Mouse (Mus musculus) limb, embryonic 11.5 days (tissue): ENCODE results near the gene Slc43a1. TPM values are rescaled to one million over a fixed set of nuclear protein-coding genes. Genes with fewer than 3 reads are reported as not detected.
"Not testable (repeated sequence)": the region's sequence is repeated elsewhere in the genome, so short reads cannot be mapped to it uniquely, and the experiment has no call there.

ENCODE experiments used
- ATAC-seq: fragments of 200-750 bp; cut with Nextera tagmentation; 2 replicates; pipeline ENCODE4 v1.8.0; 2017; ENCODE audit warnings: low read depth; ENCODE audit not compliant: insufficient number of reproducible peaks, low FRiP score, low TSS enrichment
- DNase-seq: peaks from one replicate; pipeline ENCODE4 v3.0.0-alpha.2; 2015; ENCODE audit warnings: low spot score
- H3K27ac ChIP-seq: fragments of 300-500 bp; sonication (generic); replicated peaks from 2 replicates; pipeline ENCODE4 v1.5.1; 2014; ENCODE audit warnings: low read depth, mild to moderate bottlenecking, low read length
- H3K27me3 ChIP-seq: fragments of 300-500 bp; sonication (generic); 2 replicates; pipeline ENCODE4 v1.6.1; 2014; ENCODE audit warnings: mild to moderate bottlenecking, low read length, mixed read lengths; ENCODE audit not compliant: control insufficient read depth, insufficient read depth
- H3K36me3 ChIP-seq: fragments of 300-500 bp; sonication (generic); 2 replicates; pipeline ENCODE4 v1.6.1; 2014; ENCODE audit warnings: mild to moderate bottlenecking, low read length, moderate library complexity, mixed read lengths; ENCODE audit not compliant: control insufficient read depth, insufficient read depth
- H3K4me1 ChIP-seq: fragments of 300-500 bp; sonication (generic); 2 replicates; pipeline ENCODE4 v1.6.1; 2014; ENCODE audit warnings: low read length, mixed read lengths; ENCODE audit not compliant: control insufficient read depth, insufficient read depth
- H3K4me2 ChIP-seq: fragments of 300-500 bp; sonication (generic); 2 replicates; pipeline ENCODE4 v1.6.1; 2014; ENCODE audit warnings: low read depth, mild to moderate bottlenecking, moderate library complexity; ENCODE audit not compliant: severe bottlenecking
- H3K4me3 ChIP-seq: fragments of 300-500 bp; sonication (generic); 2 replicates; pipeline ENCODE4 v1.5.1; 2014; ENCODE audit warnings: low read depth, low read length
- H3K9ac ChIP-seq: fragments of 300-500 bp; sonication (generic); 2 replicates; pipeline ENCODE4 v1.6.1; 2014; ENCODE audit warnings: mild to moderate bottlenecking, low read length
- H3K9me3 ChIP-seq: fragments of 300-500 bp; sonication (generic); 2 replicates; pipeline ENCODE4 v1.6.1; 2016; ENCODE audit warnings: low read length; ENCODE audit not compliant: control insufficient read depth
- WGBS: fragments of 180-500 bp; shearing (Covaris S2); extraction: QIAGEN DNeasy Blood & Tissue Kit; methylation state at CpG from one replicate; pipeline ENCODE4 v1.1.7; 2014; 5-methylcytosine and 5-hydroxymethylcytosine counted together
- polyA plus RNA-seq: library from polyadenylated mRNA; unstranded; fragments of >200 nt; fragmentation: Nextera tagmentation; extraction: Ambion mirVana; gene quantifications from 2 replicates; pipeline ENCODE4 v1.2.1, GENCODE M21; 2014

Gene Slc43a1
- polyA plus RNA-seq, 1 experiment from 2014 or later, result 37.8 TPM

DNA sequence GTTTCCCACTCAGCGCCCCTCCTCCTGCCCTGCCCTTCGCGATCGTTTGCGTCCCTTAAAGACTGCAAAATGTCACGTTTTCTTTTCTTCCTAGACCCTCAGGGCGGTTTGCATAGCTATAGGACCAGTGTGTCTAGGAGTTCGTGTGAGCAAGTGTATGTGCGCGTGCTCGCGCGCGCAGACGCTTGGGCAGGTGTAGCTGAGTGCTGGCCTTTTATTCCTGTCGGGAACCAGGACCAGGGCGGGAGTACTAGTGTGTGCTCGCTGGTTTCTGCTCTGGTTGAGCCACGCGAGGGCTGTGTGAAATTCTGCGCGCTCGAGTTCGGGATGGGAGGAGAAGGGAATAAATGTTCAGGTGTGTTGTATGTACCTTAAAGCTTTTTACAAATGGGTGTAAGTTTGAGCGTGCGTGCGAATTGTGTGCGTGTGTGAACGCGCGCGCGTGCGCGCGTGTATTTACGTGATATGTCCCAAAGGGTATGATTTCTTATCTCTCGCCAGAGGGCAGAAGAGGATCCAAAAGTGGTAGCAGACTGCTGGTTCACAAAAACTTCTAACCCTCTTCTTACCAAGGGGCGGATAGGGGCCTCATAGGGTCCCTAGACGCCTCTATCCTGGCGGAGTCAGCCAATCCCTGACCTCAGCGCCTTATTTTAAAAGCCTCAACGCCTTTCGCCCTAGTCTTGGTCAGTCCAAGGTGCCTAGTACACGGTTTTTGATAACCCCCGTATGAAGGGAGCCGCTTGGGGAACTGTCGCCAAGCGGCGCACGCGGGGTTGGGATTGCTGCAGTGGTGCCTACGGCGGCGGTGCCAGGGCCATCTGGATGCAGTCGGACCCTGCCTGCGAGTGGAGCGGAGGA is 49.0 kb downstream of the Slc43a1 start:
- under 1% methylated on average over 58 of the region's 58 CpGs for WGBS
- no peak overlapping the region for H3K9ac ChIP-seq
- H3K4me2 ChIP-seq, result peak overlapping the region; percentile 77
- peaks cover 16% of the 10 kb centered on the region for H3K4me1 ChIP-seq
- DNase-seq, result peak; percentile 59
- no peaks in the 10 kb centered on the region for H3K9me3 ChIP-seq
- no peaks in the 10 kb centered on the region for H3K36me3 ChIP-seq
- no peak for ATAC-seq
- H3K27ac ChIP-seq, result no peak overlapping the region
- H3K4me3 ChIP-seq, result peak overlapping the region; percentile 49
- H3K27me3 ChIP-seq, result peaks cover 73% of the 10 kb centered on the region

- Histone ChIP-seq H3K9ac (no peak overlapping the region), H3K36me3 (no peaks in the 10 kb centered on the region), H3K27me3 (peaks cover 62% of the 10 kb centered on the region), H3K4me3 (peak overlapping the region; percentile 2; the same call in 1 of the 2 replicates), H3K27ac (no peak overlapping the region), H3K4me1 (peaks cover 11% of the 10 kb centered on the region), H3K9me3 (no peaks in the 10 kb centered on the region), H3K4me2 (peak overlapping the region; percentile 35; the same call in 1 of the 2 replicates)
- WGBS, result 1% methylated on average over 28 of the region's 28 CpGs
- DNase-seq (peak; percentile 80), ATAC-seq (no peak)
These were observed 50.1 kb downstream of the Slc43a1 start for GRCm38 (mm10) chr2:84888657-84889315.

GRCm38 (mm10) chr2:84889316-84890044 is 50.8 kb downstream of the Slc43a1 start:
- H3K9ac ChIP-seq, result no peak overlapping the region
- peak overlapping the region; percentile 2; the same call in 1 of the 2 replicates for H3K4me3 ChIP-seq
- 12% methylated on average over 14 of the region's 14 CpGs for WGBS
- no peaks in the 10 kb centered on the region for H3K36me3 ChIP-seq
- no peak for ATAC-seq
- H3K27ac ChIP-seq, result no peak overlapping the region
- DNase-seq, result peak; percentile 31
- H3K9me3 ChIP-seq, result no peaks in the 10 kb centered on the region
- H3K27me3 ChIP-seq, result peaks cover 55% of the 10 kb centered on the region
- peaks cover 10% of the 10 kb centered on the region for H3K4me1 ChIP-seq
- H3K4me2 ChIP-seq, result no peak overlapping the region

DNA sequence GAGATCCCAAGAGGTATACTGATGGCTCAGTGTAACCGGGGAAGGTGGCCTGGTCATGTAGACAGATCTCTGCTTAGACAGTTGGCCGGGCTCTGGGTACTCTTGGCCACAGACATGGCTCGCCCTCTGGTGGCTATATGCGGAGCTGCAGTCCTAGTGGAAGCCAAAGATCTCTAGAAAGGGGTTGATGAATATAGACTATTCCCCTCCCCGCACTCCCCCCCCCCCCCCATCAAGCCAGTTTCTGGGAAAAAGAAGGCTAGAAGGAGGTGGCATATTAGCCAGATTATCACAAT is 51.3 kb downstream of the Slc43a1 start:
- H3K4me2 ChIP-seq, result no peak overlapping the region
- no peak overlapping the region for H3K27ac ChIP-seq
- DNase-seq (peak; percentile 84), ATAC-seq (no peak)
- no peaks in the 10 kb centered on the region for H3K36me3 ChIP-seq
- H3K9me3 ChIP-seq, result no peaks in the 10 kb centered on the region
- peaks cover 50% of the 10 kb centered on the region for H3K27me3 ChIP-seq
- H3K9ac ChIP-seq, result no peak overlapping the region
- H3K4me3 ChIP-seq, result no peak overlapping the region
- 3% methylated on average over 5 of the region's 5 CpGs for WGBS
- peaks cover 10% of the 10 kb centered on the region for H3K4me1 ChIP-seq

DNA sequence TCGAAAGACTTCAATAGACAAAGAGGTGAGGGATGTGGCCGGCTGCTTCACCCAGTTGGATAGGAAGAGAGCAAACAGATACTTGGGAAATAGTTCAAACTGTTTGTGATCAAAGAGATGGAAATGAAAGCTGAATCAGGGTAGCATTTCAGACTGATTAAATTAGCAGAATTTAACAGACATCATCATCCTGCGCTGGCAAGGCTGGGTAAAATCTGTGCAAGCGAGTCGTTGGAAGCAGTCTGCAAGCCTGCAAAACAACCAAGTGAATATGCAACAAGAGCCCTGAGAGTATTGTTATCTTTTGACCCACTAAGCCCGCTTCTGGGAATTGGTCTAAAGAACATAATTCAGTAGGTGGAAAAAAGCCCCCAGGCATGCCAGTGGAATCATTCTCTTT is 54.7 kb downstream of the Slc43a1 start:
- Histone ChIP-seq H3K9ac (no peak overlapping the region), H3K4me3 (no peak overlapping the region), H3K27ac (no peak overlapping the region), H3K36me3 (no peaks in the 10 kb centered on the region), H3K9me3 (no peaks in the 10 kb centered on the region), H3K4me2 (no peak overlapping the region), H3K27me3 (peaks cover 18% of the 10 kb centered on the region), H3K4me1 (0 out of 2 replicates have a peak, but pooled peaks cover 2% of the 10 kb centered on the region)
- no peak for ATAC-seq
- no peak for DNase-seq
- WGBS, result 57% methylated on average over 6 of the region's 6 CpGs

DNA sequence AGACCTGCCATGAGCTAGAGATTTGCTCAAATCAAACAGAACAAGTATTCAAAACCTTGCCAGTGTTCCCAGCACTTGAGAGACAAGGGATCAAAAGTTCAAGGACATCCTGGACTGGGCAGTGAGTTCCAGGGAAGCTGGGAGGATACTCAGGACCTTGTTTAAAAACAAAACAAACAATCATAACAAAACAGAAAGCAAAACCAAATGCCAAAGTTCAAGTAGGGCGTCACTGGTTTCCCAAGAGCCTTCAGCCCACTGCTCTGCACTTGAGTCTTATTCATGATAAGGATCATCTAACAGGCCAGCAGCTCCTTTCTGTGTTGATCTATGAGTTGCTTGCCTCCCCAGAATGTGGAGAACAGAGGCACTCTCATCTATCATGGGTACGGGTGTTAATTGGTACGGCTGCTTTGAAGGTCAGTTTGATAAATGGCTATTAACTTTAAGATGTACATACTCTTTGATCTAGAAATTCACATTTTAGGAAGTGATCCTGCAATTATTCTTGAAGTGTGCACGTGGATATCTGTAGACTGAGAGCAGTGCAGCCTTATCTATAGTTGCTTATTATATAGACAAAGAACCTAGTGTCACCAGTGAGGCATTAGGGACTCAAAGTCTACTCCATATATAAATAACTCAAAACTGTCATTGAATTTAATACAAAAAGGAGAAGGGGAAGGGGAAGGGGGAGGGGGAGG is 57.0 kb downstream of the Slc43a1 start:
- H3K27me3 ChIP-seq, result peaks cover 5% of the 10 kb centered on the region; the same call in 1 of the 2 replicates
- H3K27ac ChIP-seq, result no peak overlapping the region
- ATAC-seq (no peak), DNase-seq (no peak)
- no peaks in the 10 kb centered on the region for H3K9me3 ChIP-seq
- H3K4me1 ChIP-seq, result no peaks in the 10 kb centered on the region
- no peaks in the 10 kb centered on the region for H3K36me3 ChIP-seq
- H3K4me3 ChIP-seq, result no peak overlapping the region
- WGBS, result 35% methylated on average over 4 of the region's 4 CpGs
- H3K4me2 ChIP-seq, result no peak overlapping the region
- H3K9ac ChIP-seq, result no peak overlapping the region

GRCm38 (mm10) chr2:84896686-84897085 is 58.0 kb downstream of the Slc43a1 start:
- 91% methylated on average over 6 of the region's 6 CpGs for WGBS
- H3K27ac ChIP-seq, H3K27me3 ChIP-seq, DNase-seq, H3K4me3 ChIP-seq, H3K9ac ChIP-seq, H3K4me1 ChIP-seq, H3K36me3 ChIP-seq, H3K9me3 ChIP-seq, ATAC-seq, H3K4me2 ChIP-seq: not testable (repeated sequence)

GRCm38 (mm10) chr2:84912722-84913121 is 74.1 kb downstream of the Slc43a1 start:
- Histone ChIP-seq H3K4me2 (no peak overlapping the region), H3K27me3 (no peaks in the 10 kb centered on the region), H3K36me3 (no peaks in the 10 kb centered on the region), H3K9ac (no peak overlapping the region), H3K27ac (no peak overlapping the region), H3K4me1 (no peaks in the 10 kb centered on the region), H3K9me3 (no peaks in the 10 kb centered on the region), H3K4me3 (no peak overlapping the region)
- 50% methylated on average over 3 of the region's 3 CpGs for WGBS
- DNase-seq (no peak), ATAC-seq (no peak)
